Mouse (Mus musculus) cerebellum, adult 2 months (tissue): Measurements from ENCODE around the gene Plekho1.
A peak's percentile ranks its signal among the peaks of the same experiment; 100 is the strongest.

Experiments
- CTCF ChIP-seq: fragments of 200-500 bp; IDR thresholded peaks from 2 replicates; pipeline ENCODE4 v1.5.1; 2011; ENCODE audit warnings: low read depth, mild to moderate bottlenecking, control low read depth, low read length, moderate library complexity, borderline replicate concordance; ENCODE audit not compliant: insufficient read depth
- POLR2A ChIP-seq: fragments of 200-500 bp; IDR thresholded peaks from 2 replicates; pipeline ENCODE4 v1.6.1; 2011; ENCODE audit warnings: low read length, control low read depth, borderline replicate concordance; ENCODE audit not compliant: insufficient read depth

- TF ChIP-seq CTCF = no peak
- TF ChIP-seq POLR2A = 0 out of 2 replicates have a peak, but pooled peaks have one; percentile 7
Observed at GRCm38 (mm10) chr3:95994975-95995801, 613 bp downstream of the Plekho1 start.
